Mouse (Mus musculus): ENCODE data around the gene Nktr.

Nktr gene

DNA sequence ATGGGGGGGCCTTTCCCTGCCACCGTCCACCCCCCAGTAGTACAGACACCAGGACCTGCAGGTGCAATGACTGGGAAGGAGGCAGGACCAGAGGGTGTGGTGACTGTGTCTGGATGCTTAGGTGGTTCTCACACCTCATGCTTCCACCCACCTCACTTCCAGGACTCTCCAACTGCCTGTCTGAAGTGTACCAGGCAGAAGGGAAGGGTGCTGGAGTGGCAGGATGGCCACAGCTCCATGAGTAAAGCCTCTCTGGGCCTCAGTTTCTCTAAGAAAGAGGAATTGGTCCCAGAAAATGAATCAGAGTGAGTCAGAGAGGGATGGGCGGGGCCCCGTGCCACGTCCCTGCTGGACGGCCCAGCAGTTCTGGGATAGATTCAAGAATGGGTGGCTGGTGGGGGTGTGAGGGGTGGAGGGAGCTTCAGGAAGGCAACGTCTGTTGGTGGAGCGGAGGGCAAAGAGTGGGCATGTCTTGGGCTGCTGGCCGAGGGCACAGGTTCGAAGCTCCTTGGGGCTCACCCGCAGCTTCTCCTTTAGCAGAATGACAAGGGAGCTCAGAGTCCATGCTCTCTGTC lies 42.2 kb downstream of the Nktr start:
- no peak for DNase-seq (ENCODE audit: low spot score in 2 of 2)

DNA sequence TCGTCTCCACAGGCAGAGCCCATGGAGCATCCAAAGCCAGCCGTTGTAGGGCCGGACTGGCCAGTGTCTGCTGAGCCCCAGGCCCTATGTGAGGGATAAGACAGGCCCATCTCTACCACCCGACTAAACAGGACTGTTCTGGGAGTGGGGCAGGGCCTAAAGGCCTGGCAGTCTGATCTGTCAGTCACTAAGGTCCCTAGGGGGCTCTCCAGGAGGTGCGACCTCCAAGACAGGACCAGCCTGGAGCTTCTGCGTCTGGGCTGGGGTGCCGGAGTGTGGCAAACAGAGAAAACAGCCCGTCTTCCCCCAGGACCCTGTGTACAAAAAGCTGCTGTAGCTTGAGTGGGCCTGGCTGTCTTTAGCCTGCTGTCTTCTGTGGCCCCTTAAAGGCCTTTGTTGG lies 42.8 kb downstream of the Nktr start:
- DNase-seq (ENCODE audit: low spot score in 2 of 2) = no peak

DNA sequence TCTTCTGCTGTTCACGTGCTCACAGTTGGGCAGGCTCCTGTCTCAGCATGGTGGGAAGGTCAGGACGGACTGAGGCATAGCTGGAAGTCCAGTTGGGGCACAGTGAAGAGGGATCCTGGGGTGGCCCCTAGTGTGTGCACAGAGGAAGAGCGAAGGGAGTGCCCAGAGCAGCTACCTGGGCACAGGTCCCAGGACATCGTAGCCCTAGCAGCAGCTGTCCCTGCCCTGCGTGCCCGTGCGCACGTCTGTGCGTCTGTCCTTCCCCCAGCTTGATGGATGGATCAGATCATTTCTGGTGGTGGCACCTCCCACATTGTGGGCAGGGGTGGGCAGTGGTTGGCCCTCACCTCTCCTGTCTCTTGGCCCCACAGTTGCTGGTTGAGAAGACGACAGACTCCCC lies 43.3 kb downstream of the Nktr start:
- DNase-seq (ENCODE audit: low spot score in 2 of 2) = no peak

DNA sequence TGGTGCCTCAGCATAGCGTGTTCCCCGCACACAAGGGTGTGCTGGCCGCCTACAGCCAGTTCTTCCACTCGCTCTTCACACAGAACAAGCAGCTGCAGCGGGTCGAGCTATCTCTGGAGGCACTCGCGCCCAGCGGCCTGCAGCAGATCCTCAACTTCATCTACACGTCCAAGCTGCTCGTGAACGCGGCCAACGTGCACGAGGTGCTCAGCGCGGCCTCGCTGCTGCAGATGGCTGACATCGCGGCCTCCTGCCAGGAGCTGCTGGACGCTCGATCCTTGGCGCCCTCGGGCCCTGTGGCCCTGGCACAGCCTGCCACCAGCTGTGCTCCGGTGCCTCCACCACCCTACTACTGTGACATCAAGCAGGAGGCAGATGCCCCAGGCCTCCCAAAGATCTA lies 43.8 kb downstream of the Nktr start:
- no peak for DNase-seq (ENCODE audit: low spot score in 2 of 2)

DNA sequence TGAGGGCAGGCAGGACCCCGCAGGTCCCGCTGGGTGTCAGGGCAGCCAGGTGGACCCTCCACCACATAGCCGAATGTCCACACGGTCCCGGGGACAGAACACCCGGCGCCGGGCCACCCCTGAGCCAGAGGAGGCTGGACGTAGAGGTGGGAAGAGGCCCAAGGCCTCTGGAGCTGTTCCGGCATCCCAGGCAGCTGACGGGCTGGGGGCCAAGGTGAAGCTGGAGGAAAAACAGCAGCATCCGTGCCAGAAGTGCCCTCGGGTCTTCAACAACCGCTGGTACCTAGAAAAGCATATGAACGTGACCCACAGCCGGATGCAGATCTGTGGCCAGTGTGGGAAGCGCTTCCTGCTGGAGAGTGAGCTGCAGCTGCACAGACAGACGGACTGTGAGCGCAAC lies 44.7 kb downstream of the Nktr start:
- DNase-seq (ENCODE audit: low spot score in 2 of 2) = no peak

DNA sequence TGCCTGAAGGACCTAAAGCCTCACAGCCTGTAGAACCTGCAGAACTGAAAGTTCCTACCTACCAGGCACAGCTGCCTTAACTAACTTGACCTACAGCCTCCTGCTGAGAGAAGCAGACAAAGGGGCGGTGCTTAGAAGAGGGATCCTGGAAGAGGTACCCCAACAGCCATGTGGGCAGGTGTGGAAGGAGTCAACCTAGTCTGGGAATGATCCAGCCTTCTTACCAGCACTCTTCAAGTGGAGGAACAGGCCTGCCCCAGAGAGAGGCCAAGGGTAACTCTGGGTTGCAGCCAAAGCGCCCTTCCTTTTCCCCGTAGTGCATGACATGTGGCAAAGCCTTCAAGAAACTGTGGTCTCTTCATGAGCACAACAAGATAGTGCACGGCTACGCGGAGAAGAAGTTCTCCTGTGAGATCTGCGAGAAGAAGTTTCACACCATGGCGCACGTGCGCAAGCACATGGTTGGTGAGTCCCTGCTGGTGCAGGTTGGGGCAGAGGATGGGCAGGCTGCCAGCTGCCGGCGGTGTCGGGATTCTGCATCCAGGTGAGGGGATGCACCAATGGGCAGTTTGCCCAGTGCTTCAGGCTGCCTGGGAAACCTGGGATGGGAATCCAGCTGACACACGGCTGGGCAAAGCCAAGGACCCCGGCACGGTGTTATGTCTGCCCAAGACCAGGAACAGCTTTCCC lies 46.3 kb downstream of the Nktr start:
- DNase-seq (ENCODE audit: low spot score in 2 of 2) = no peak

GRCm38 (mm10) chr9:121772412-121772811 lies 53.4 kb downstream of the Nktr start:
- no peak for DNase-seq (ENCODE audit: low spot score in 2 of 2)

GRCm38 (mm10) chr9:121775951-121776350 lies 57.0 kb downstream of the Nktr start:
- DNase-seq (ENCODE audit: low spot score in 2 of 2) = no peak

DNA sequence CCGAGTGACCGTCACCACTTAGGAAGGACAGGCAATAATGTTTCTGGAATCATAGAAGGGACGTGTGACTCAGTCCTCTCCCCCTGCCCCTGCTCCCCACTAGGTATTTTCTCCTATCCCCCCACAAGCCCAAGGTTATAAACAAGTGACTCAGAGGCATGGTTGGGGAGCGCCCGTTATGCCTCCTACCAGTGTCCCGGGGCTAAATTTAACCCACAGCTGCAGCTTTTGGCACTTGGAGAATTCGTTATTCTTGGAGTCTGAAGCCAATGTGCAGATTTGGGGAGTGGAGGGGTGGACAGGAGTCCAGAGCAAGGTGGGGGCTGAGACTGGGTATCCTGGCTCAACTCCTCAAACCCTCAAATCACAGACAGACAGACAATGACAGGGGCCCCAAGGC lies 57.5 kb downstream of the Nktr start:
- peak; percentile 50 to 61 for DNase-seq (ENCODE audit: low spot score in 2 of 2)

- DNase-seq (ENCODE audit: low spot score in 2 of 2) = peak; percentile 65 to 78
Observed at GRCm38 (mm10) chr9:121777484-121778065, 58.6 kb downstream of the Nktr start, which contains the start of gene Klhl40. Klhl40 (plus strand) TSS chr9:121777607.

DNA sequence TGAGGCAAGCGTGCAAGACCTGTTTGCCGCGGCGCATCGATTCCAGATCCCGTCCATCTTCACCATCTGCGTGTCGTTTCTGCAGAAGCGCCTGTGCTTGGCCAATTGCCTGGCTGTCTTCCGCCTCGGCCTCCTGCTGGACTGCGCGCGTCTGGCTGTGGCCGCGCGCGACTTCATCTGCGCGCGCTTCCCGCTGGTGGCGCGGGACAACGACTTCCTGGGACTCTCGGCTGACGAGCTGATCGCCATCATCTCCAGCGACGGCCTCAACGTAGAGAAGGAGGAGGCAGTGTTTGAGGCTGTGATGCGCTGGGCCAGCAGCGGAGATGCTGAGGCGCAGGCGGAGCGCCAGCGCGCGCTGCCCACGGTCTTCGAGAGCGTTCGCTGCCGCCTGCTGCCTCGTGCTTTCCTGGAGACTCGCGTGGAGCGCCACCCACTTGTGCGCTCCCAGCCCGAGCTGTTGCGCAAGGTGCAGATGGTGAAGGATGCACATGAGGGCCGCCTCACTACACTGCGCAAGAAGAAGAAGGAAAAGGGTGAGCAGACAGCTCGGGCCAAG lies 59.2 kb downstream of the Nktr start:
- DNase-seq (ENCODE audit: low spot score in 2 of 2) = peak; percentile 77 to 82

GRCm38 (mm10) chr9:121784801-121785200 lies 65.8 kb downstream of the Nktr start:
- no peak for DNase-seq (ENCODE audit: low spot score in 2 of 2)

GRCm38 (mm10) chr9:121785261-121785660 lies 66.3 kb downstream of the Nktr start:
- no peak for DNase-seq (ENCODE audit: low spot score in 2 of 2)

GRCm38 (mm10) chr9:121786359-121786758 lies 67.4 kb downstream of the Nktr start:
- DNase-seq (ENCODE audit: low spot score in 2 of 2) = no peak

GRCm38 (mm10) chr9:121791206-121791605 lies 72.2 kb downstream of the Nktr start:
- peak in 1 of 2 experiments; percentile 38 for DNase-seq (ENCODE audit: low spot score in 2 of 2)

DNA sequence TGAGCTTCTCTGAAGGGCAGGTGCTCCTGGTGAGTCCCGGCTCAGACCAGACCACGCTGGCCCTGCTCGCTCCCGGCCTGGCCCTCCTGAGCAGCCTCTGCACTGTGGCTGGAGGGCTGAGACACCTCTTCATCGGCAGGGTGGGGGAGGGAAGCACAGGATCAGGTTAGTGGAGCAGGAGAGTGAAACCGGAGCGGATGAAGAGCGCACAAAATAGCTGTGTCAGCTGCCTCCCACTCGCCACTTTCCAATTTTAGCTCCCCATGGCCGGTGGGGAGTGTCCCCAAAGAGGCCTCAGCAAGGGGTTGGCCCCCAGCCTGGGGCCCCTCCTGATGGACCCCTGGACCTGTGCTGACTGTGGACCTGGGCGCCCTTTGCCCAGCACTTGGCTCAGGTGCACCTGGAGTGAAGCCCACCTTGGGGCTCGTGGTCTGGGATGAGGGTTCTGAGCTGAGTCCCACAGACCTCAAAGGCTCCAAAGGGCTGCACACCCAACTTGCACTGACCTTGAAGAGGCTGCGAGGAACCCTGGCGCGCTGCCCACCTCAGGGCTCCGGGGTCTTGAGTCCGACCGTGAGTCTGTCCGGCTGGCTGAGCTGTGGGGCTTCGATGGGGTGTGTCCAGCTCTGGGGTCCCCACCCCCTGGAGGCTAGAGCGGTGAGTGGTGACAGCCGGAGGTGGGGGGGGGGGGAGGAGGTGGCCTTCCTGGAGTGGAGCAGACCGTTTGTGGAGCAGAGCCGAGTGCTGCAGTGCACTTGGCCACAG lies 73.0 kb downstream of the Nktr start, which contains the start of gene Hhatl:
TSS of gene Hhatl (minus strand) at position 751 of the 765 bp plus-strand sequence.
- peak; percentile 31 to 36 for DNase-seq (ENCODE audit: low spot score in 2 of 2)

DNA sequence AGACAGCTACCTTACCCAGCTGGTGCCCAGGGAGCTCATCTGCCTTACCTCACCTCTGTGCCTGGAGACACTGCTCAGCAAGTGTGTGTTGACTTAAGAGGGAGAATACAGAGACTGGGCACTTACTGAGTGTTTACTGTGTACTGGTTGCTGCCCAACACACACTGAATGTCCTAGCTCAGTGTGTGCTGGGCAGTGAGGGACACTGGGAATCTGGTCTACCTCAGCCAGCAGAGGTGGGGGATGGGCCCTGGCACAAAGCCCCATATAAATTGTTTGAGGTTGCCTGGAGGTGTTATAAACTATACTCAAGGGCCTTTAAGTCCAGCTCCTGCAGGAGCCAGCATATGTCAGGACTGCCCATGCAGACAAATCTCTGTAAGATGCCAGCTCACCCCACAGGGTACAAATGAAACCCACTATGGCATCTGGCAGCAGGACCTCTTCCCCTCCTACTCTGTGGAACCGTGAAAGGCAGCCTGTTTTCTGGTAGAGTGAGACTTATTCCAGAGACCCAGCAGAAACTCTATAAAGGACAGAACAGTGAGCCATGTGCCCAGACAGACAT lies 76.1 kb downstream of the Nktr start:
- no peak for DNase-seq (ENCODE audit: low spot score in 2 of 2)

DNA sequence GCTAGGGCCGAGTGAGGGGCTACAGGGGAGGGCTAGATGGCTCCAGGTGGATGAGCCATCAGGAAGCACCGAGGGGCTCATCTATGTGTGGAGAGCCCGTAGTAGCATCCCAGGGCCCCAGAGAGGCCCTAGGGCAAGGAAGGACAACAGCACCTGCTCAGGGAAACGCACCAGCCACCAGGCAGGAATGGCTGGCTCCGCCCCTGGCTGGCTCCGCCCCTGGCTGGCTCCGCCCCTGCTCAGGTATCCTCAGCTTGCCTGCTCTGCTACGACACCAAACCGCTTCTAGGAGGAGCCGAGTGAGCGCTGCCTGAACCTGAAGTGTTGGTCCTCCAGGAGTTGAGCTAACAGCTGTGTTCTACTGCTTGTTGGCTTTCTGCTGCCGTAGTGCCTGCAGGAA lies 78.8 kb downstream of the Nktr start:
- no peak for DNase-seq (ENCODE audit: low spot score in 2 of 2)

GRCm38 (mm10) chr9:121798887-121799520 lies 80.0 kb downstream of the Nktr start:
- no peak for DNase-seq (ENCODE audit: low spot score in 2 of 2)

DNA sequence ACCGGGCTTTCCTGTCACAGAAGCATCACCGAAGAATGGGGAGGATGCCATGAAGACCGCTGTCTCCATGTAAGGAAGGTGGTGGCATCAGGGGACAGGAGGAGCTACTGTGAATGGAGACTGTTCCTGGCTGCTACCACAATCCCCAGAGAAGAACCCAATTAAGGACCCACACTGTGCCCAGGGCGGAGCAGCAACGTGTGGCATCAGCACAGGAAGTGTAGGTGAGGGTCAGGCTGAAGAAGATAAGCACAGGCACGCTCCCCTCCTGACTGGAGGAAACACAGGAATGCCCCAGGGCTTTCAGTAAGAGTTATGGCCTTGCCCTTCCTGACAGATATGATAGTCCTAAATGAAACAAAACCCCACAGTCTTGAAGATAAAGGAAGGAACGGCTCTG lies 83.8 kb downstream of the Nktr start:
- no peak for DNase-seq (ENCODE audit: low spot score in 2 of 2)
